Mouse (Mus musculus): ENCODE measurements around the gene Ube2t. TPM values are rescaled to one million over a fixed set of nuclear protein-coding genes. Genes with fewer than 3 reads are reported as not detected.

Gene Ube2t
- total and polyA plus RNA-seq, 2 experiments from 2014 or later, result 5.8 to 9.0 TPM

DNA sequence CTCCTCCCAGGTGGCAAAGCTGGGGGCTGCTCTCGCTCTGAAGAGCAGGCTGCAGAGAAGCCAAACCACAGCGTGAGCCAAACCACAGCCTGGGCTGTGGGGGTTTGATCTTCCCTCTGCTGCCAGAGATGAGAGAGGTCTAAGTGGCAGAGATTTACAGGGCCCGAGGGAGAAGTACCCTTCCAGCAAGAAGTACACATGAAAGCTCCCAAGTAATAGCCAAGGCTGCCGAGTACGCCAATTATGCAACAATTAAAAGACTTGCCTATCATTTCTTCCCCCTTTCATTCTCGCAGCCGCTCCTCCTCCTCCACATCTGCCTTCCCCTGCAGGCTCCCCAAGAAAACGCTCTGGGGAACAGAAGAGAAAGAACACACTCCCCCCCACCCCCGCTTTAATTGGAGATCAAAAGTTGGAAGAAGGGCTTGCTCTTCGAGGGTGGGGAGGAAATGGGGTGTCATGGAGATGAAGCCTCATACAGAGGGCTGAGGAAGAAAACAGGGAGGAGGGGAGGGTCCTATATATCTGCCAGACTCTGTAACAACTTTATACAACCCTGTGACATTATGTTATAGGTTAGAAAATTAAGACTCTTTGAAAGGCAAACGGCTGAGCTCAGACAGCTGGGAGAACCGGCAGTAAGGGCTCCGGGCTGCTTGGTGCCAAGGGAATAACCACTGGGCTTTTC lies 56.9 kb downstream of the Ube2t start:
- ATAC-seq, result peak; percentile 63
- peak overlapping the region; percentile 15; the same call in 1 of the 2 replicates for H3K4me2 ChIP-seq (ENCODE audit: low read depth)
- H3K27ac ChIP-seq (ENCODE audit: low read depth, low read length), result peak overlapping the region; percentile 50; the same call in 1 of the 2 replicates

DNA sequence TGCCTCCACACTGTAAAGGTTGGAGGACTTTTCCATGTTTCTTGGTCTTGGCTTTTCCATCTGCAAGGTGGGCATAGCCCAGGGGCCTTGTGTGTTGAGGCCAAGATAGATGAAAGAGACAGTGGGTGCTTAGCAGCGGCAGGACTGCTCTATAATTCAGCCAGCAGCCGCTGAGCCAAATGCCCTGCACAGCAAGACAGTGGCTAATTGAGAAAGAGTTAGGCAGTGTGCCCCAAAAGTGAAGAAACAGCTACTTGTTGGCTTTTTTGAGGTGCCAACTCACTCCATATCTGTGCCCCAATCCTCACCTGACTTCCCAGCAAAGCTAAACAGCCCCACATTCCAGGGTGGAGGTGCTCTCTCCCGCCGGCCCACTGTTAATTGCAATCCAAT lies 57.4 kb downstream of the Ube2t start:
- Histone ChIP-seq H3K9me3 (ENCODE audit: low read length) (no peaks in the 10 kb centered on the region), H3K9ac (no peak overlapping the region), H3K27ac (ENCODE audit: low read depth, low read length) (0 out of 2 replicates have a peak overlapping the region, but pooled peaks have one; percentile 21), H3K36me3 (ENCODE audit: insufficient read depth) (no peaks in the 10 kb centered on the region), H3K27me3 (ENCODE audit: insufficient read depth, low read length) (no peaks in the 10 kb centered on the region), H3K4me1 (ENCODE audit: insufficient read depth) (0 out of 2 replicates have a peak, but pooled peaks cover 16% of the 10 kb centered on the region), H3K4me3 (ENCODE audit: low read depth, low read length) (no peak overlapping the region), H3K4me2 (ENCODE audit: low read depth) (no peak overlapping the region)
- ATAC-seq (peak; percentile 42), DNase-seq (no peak)
- WGBS, result 58% methylated on average over 4 of the region's 4 CpGs
- TF ChIP-seq CTCF (IDR thresholded peaks at IDR 0.05; ENCODE audit: low read depth), result no peak

More for the DNA sequence above, 56.9 kb downstream of the Ube2t start:
- no peaks in the 10 kb centered on the region for H3K9me3 ChIP-seq (ENCODE audit: low read length)
- peak; percentile 43 for DNase-seq
- 0 out of 2 replicates have a peak, but pooled peaks cover 16% of the 10 kb centered on the region for H3K4me1 ChIP-seq (ENCODE audit: insufficient read depth)
- WGBS, result 10% methylated on average over 13 of the region's 13 CpGs
- H3K27me3 ChIP-seq (ENCODE audit: insufficient read depth, low read length), result no peaks in the 10 kb centered on the region
- H3K36me3 ChIP-seq (ENCODE audit: insufficient read depth), result no peaks in the 10 kb centered on the region
- no peak for TF ChIP-seq CTCF (IDR thresholded peaks at IDR 0.05; ENCODE audit: low read depth)
- no peak overlapping the region for H3K9ac ChIP-seq
- no peak overlapping the region for H3K4me3 ChIP-seq (ENCODE audit: low read depth, low read length)

DNA sequence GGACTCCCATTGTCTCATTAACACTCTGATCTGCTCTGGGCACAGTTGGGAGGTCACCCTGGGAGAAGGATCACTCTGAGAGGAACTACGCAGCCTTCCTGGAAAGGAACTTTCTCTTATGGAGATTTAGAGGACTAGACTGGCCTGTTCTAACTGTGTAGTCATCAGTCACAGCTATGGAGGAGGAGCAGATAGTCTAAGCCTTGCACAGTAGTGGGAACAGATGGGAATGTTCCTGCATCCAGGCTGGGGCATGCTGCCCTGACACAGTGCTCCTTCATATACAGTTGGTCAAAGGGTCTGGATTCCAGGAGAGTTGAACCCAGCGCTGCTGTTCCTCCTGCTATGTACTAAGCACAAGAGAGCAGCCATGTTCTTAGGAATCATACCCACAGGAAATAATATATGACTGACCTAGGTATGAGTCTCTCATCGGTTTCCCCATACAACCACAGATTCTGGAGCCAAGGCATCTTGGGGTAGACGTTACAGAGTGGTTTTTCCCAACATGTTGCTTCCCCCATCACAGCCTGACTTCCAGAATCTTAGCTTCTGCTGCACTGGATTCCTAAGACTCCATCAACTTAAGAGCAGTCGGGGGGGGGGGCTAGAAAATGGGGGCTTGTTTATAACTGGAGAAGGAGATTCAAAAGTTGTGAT lies 58.0 kb downstream of the Ube2t start:
- H3K4me3 ChIP-seq (ENCODE audit: low read depth, low read length), result no peak overlapping the region

DNA sequence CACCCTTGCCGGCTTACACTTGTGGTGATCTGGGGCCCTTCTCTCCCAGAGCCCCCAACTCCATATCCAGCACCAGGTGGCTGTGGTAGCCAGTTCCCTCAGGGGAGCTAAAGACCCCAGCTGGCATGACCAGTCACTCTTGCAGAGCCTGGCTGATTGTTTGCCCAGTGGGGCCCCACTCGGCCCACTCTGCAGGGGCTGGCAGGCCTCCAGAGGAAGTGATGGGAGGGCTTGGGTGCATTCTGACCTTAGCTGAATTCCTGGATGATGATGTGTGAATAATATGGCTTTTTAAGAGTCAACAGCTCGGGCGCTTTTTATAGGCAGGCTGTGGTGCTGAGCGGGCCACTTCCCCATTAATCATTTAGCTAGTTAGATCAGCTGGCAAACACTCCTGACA lies 58.6 kb downstream of the Ube2t start:
- H3K36me3 ChIP-seq (ENCODE audit: insufficient read depth), result no peaks in the 10 kb centered on the region
- no peak for ATAC-seq
- H3K27ac ChIP-seq (ENCODE audit: low read depth, low read length), result no peak overlapping the region
- no peak for DNase-seq
- no peak overlapping the region for H3K9ac ChIP-seq
- 0 out of 2 replicates have a peak, but pooled peaks cover 16% of the 10 kb centered on the region for H3K4me1 ChIP-seq (ENCODE audit: insufficient read depth)
- H3K27me3 ChIP-seq (ENCODE audit: insufficient read depth, low read length), result no peaks in the 10 kb centered on the region
- no peak overlapping the region for H3K4me3 ChIP-seq (ENCODE audit: low read depth, low read length)
- H3K9me3 ChIP-seq (ENCODE audit: low read length), result no peaks in the 10 kb centered on the region
- H3K4me2 ChIP-seq (ENCODE audit: low read depth), result no peak overlapping the region
- WGBS, result 24% methylated on average over 5 of the region's 5 CpGs
- TF ChIP-seq CTCF (IDR thresholded peaks at IDR 0.05; ENCODE audit: low read depth), result no peak

More for the DNA sequence above, 58.0 kb downstream of the Ube2t start:
- Histone ChIP-seq H3K9ac (no peak overlapping the region), H3K27me3 (ENCODE audit: insufficient read depth, low read length) (no peaks in the 10 kb centered on the region), H3K4me2 (ENCODE audit: low read depth) (no peak overlapping the region), H3K9me3 (ENCODE audit: low read length) (no peaks in the 10 kb centered on the region), H3K27ac (ENCODE audit: low read depth, low read length) (no peak overlapping the region), H3K4me1 (ENCODE audit: insufficient read depth) (0 out of 2 replicates have a peak, but pooled peaks cover 16% of the 10 kb centered on the region), H3K36me3 (ENCODE audit: insufficient read depth) (no peaks in the 10 kb centered on the region)
- TF ChIP-seq CTCF (IDR thresholded peaks at IDR 0.05; ENCODE audit: low read depth), result no peak
- ATAC-seq (peak; percentile 12; the same call in 1 of the 2 replicates), DNase-seq (no peak)
- 77% methylated on average over 5 of the region's 5 CpGs for WGBS

DNA sequence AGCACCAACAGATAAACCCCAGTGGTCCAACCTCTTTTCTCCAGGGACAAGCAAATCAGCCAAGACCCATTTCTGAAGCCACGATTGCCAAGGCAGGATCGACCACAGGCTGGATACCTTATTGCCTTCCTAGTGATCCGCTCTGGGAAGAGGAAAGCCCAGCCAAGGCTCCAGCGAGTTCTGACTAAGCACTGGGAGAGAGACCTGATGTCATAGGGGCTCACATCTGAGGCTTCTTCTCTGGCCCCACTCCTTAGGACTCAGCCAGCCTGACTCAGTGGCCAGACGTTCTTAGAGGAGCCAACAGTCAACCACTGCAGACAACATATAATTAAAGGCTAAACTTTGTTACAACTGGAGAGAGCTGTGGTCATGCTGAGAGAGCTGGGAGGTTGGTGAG lies 59.6 kb downstream of the Ube2t start:
- whole genome bisulfite sequencing, result 75% methylated on average over 5 of the region's 5 CpGs
- no peak overlapping the region for H3K27ac ChIP-seq (ENCODE audit: low read depth, low read length)
- no peak overlapping the region for H3K4me3 ChIP-seq (ENCODE audit: low read depth, low read length)
- H3K27me3 ChIP-seq (ENCODE audit: insufficient read depth, low read length), result no peaks in the 10 kb centered on the region
- no peak for TF ChIP-seq CTCF (IDR thresholded peaks at IDR 0.05; ENCODE audit: low read depth)
- no peaks in the 10 kb centered on the region for H3K36me3 ChIP-seq (ENCODE audit: insufficient read depth)
- H3K4me2 ChIP-seq (ENCODE audit: low read depth), result no peak overlapping the region
- no peak overlapping the region for H3K9ac ChIP-seq
- no peak for DNase-seq
- no peaks in the 10 kb centered on the region for H3K9me3 ChIP-seq (ENCODE audit: low read length)
- 0 out of 2 replicates have a peak, but pooled peaks cover 16% of the 10 kb centered on the region for H3K4me1 ChIP-seq (ENCODE audit: insufficient read depth)
- ATAC-seq, result no peak

DNA sequence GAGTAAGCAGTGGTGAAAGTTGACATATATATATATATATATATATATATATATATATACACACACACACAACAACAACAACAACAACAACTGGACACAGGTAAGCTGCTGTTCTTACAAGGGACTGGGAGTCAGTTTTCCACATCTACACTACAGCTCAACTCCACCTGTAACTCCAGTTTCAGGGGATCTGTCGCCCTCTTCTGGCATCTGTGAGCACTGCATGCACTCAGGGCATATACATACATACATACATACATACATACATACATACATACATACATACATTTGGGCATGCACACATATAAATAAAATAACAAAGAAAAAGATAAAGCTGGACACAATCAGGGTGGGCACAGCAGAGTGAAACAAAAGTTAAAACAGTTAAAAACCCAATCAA lies 61.2 kb downstream of the Ube2t start:
- 78% methylated on average over 1 of the region's 1 CpGs for WGBS
- ATAC-seq, result no peak
- no peak overlapping the region for H3K4me3 ChIP-seq (ENCODE audit: low read depth, low read length)

More for the DNA sequence above, 61.2 kb downstream of the Ube2t start:
- Histone ChIP-seq H3K27me3 (ENCODE audit: insufficient read depth, low read length) (no peaks in the 10 kb centered on the region), H3K27ac (ENCODE audit: low read depth, low read length) (no peak overlapping the region), H3K4me1 (ENCODE audit: insufficient read depth) (0 out of 2 replicates have a peak, but pooled peaks cover 13% of the 10 kb centered on the region), H3K36me3 (ENCODE audit: insufficient read depth) (no peaks in the 10 kb centered on the region), H3K9ac (no peak overlapping the region), H3K4me2 (ENCODE audit: low read depth) (no peak overlapping the region), H3K9me3 (ENCODE audit: low read length) (0 out of 2 replicates have a peak, but pooled peaks cover 5% of the 10 kb centered on the region)
- TF ChIP-seq CTCF (IDR thresholded peaks at IDR 0.05; ENCODE audit: low read depth), result no peak
- DNase-seq, result no peak

Other genes starting within 250 kb of the Ube2t start
- gene Ppp1r12b, start 6.6 kb upstream of the Ube2t start, total RNA-seq (2014; rRNA removed), result 35.1 and 39.9 TPM in 2 replicates
- gene Ppp1r12b, start 6.6 kb upstream of the Ube2t start, polyA plus RNA-seq (2015; fragmentation: Nextera tagmentation; extraction: Ambion mirVana), result 8.3 and 12.4 TPM in 2 replicates
- gene Lgr6, start 142.7 kb downstream of the Ube2t start, total RNA-seq (2014; rRNA removed), result 1.8 and 2.8 TPM in 2 replicates
- 1.1 and 1.6 TPM in 2 replicates for gene Lgr6, start 142.7 kb downstream of the Ube2t start, polyA plus RNA-seq (2015; fragmentation: Nextera tagmentation; extraction: Ambion mirVana)
- gene Ptpn7, start 170.1 kb downstream of the Ube2t start, total RNA-seq (2014; rRNA removed), result 0.10 and 0.31 TPM in 2 replicates
- 0.12 and 0.15 TPM in 2 replicates for gene Ptpn7, start 170.1 kb downstream of the Ube2t start, polyA plus RNA-seq (2015; fragmentation: Nextera tagmentation; extraction: Ambion mirVana)
- 315 and 344 TPM in 2 replicates for gene Arl8a, start 184.3 kb downstream of the Ube2t start, total RNA-seq (2014; rRNA removed)
- gene Arl8a, start 184.3 kb downstream of the Ube2t start, polyA plus RNA-seq (2015; fragmentation: Nextera tagmentation; extraction: Ambion mirVana), result 428 and 457 TPM in 2 replicates
- gene Gpr37l1, start 205.1 kb downstream of the Ube2t start, total RNA-seq (2014; rRNA removed), result 5.9 and 11.2 TPM in 2 replicates
- gene Gpr37l1, start 205.1 kb downstream of the Ube2t start, polyA plus RNA-seq (2015; fragmentation: Nextera tagmentation; extraction: Ambion mirVana), result 5.3 and 7.6 TPM in 2 replicates

Measured in forebrain, postnatal 0 days (tissue).